Mouse (Mus musculus): ENCODE measurements around the gene Immp2l. TPM values are rescaled to one million over a fixed set of nuclear protein-coding genes. Genes with fewer than 3 reads are reported as not detected.
"Not testable (repeated sequence)": the region's sequence is repeated elsewhere in the genome, so short reads cannot be mapped to it uniquely, and the experiment has no call there.

Gene Immp2l
- total RNA-seq, 2 experiments from 2014 or later = 0.37 to 1.5 TPM

DNA sequence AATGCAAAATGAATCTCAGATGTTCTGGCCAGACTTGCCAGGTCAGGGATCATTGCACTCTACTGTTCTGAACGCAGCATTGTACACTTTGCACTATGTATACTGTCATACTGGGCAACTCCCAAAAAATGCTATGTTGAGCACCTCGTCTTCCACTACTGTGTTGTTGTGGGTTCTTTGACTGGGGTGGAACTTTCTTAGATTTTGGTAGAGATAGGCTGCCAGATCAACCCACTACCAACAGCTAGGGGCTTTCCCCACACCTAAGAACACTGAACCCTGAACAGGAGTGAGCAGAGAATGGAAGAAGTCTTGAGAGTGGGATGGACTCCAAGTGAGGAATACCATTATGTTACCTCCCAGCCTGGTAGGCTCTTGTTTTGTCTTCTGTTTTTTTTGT is 623.8 kb downstream of the Immp2l start:
- ATAC-seq (ENCODE audit: poor library complexity, severe bottlenecking) = no peak

DNA sequence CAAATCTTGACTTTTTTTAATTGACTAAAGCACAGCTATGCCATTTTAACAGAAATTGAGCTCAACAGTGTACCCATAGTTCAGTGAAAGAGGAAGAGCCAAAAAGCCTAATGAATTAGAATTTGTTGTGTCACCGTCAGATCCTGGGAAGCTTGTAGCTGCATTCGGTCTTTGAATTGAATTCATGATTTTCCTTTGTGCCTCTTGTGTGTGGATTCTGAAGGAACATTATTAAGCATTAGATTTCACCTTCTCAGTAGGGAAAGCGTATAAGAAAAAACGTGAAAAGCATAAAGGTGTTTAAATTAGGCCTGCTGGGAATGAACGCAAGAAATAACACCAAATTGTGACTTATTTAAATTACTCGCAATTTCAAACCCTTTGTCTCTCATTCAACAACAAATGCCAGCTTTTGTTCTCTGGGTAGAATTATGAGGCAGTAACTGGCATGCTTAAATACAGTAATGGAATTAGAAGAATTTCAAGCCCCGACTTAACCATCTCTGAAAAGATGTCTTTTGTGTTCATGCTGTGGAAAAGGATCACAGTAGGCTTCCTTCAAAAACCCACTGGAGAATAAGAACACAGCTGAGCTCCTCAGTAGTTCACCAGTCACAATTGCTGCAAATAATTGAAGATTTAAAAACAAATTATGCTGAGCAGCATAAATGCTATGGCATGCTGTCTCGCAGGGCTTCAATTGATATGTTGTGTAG is 626.1 kb downstream of the Immp2l start:
- no peak for ATAC-seq (ENCODE audit: poor library complexity, severe bottlenecking)

DNA sequence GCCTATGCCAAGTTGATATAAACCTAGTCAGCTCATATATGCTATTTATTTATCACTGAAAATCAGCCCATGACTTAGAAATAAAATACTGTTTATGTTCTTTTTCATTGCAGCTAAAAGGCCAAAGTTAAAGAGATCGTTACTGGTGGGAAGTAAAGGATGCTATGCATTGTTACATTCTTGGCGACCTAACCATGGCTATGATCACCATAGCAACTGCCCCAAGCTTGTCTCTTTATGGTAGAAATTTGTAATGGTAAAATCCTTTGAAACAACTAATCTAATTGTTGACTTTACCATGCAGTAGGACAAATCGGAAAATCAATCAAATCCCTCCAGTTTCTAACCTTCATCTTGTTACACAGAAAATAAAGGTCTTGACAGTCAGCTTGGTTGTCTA is 644.4 kb downstream of the Immp2l start:
- ATAC-seq (ENCODE audit: poor library complexity, severe bottlenecking) = no peak

DNA sequence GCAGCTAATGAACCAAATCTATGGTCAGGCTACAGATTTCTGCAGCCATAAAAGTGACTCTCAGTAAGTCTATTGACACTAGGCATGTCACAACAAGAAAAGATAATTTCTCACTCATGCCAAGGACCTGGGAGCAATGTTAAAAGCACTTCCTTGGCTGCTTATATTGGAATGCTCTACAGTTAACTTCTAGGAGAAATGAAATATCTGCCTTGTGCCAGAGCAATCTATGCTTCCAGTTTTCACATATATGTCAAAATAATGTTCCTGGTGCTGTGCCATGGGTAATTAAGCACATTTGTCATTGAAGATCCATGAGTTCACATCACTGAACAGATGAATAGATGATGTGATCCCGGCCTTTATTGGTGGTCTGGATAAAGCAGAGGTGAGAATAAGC is 645.6 kb downstream of the Immp2l start:
- no peak for ATAC-seq (ENCODE audit: poor library complexity, severe bottlenecking)

DNA sequence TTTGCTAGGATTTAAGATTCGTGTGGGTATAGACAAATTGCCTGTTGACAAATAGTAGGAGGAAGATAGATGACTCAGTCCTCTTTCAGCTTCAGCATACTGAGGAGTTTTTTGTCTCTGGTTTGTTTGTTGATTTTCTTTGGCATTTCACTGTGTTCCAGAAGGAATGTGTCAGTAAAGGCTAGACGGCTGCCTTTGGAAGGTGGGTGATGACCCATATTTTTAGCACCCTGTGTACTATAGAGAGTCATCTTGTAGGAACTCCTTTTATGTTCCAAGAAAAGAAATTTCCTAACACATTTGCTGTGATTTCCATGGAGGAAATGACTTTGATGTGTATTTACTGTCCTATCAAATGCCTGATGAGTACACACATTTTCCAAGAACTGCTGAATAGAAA is 651.0 kb downstream of the Immp2l start:
- ATAC-seq (ENCODE audit: poor library complexity, severe bottlenecking) = no peak

DNA sequence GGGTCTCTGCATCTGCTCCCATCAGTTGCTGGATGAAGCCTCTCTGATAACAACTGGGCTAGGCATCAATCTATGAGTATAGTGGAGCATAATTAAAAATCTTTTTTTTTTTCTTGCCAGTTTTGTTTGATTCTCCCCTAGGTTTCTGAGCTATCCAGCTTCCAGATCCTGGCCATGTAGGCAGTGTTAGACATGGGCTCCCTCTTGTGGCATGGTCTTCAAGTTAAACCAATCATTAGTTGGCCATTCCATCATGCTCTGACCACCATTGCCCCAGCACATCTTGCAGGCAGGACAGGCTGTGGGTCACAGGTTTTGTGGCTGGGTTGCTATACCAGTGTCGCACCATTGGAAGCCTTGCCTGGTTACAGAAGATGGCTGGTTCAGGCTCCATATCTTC is 656.3 kb downstream of the Immp2l start:
- no peak for ATAC-seq (ENCODE audit: poor library complexity, severe bottlenecking)

DNA sequence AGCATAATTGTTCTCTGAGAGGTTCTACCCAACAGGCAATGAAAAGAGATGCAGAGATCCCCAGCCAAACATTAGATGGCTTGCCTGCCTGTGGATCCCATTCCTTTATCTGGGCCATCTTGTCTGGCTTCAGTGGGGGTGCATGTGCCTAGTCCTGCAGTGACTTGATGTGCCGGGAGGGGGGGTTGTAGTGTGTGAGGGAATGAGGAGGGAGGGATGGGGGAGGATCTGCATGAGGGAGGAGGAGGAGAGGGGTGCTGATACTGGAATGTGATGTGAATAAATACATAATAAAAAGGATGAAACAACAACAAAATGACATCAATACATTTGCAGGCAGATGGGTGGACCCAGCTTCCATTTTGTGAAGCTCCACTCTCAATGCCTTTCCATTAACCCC is 658.3 kb downstream of the Immp2l start:
- no peak for ATAC-seq (ENCODE audit: poor library complexity, severe bottlenecking)

DNA sequence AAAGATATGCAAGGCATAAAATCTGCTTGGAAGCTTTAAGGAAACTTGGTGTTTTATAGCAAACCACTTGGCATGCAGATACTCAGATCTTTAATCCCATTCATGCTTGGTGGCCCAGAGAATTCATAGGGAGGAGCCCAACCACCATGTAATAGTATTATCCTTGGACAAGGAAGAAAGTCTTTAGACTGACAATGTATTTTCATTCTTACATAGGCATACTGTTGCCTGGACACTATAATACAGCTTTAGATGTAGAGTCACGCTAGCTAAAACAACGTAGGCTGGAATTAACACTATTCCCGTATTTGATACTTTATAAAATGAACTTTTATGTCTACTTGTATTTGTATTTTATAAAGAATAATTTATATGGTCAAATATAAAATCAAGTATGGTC is 665.9 kb downstream of the Immp2l start:
- no peak for ATAC-seq (ENCODE audit: poor library complexity, severe bottlenecking)

DNA sequence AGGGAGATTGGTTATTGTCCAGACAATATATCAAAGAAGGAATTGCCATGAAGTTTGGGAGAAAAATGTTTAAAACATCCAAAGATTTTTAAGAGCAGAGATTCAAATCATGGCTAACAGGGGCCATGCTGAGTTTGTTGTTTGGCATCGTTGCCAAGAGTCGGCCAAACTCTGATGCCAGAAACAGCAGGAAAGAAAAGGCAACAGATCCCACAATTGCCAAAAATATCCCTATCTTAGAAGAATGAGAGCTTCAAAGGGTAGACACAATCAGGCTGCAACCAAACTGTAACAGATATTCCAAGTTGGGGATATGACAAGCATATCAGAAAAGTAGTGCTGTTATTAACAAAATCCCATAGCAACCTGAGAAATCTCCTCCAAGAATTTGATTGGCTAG is 686.7 kb downstream of the Immp2l start:
- no peak for ATAC-seq (ENCODE audit: poor library complexity, severe bottlenecking)

DNA sequence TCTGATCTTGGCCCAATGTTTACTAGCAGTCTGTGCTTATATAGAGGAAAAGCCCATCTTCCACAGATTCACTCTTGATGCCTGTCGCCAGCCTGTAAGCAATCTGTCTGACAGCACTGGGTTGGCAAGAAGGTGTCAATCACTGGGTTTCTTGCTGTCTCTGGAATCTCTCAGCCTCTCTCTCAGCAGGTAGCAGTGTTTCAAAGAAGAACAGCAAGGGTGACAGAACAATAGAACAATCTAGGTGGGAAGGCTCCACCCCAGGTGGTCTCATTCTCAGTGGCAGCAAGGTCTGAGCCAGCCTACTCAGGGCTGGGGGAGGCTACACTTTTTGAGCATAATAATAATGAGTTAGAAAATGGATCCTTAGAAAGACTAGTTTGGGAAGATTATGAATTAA is 693.1 kb downstream of the Immp2l start:
- no peak for ATAC-seq (ENCODE audit: poor library complexity, severe bottlenecking)

DNA sequence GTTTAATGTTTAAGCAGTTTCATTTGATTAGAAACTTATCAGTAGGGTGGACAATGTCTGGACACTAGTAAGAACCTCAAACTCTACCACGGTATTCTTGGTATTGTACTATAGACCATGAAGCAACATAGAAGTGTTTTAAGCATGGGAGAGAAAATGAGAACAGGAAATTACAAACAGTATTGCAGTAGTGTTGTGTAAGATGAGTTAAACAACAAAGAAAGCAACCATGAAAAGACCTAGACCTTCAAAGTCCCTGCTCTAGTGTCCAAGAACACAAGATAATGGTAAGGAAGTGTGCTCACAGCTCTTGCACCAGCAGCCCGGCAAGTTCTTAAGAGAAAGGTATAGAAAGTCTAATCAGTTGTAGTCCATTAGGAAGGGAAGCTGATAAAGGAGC is 700.7 kb downstream of the Immp2l start:
- ATAC-seq (ENCODE audit: poor library complexity, severe bottlenecking) = peak; percentile 81

DNA sequence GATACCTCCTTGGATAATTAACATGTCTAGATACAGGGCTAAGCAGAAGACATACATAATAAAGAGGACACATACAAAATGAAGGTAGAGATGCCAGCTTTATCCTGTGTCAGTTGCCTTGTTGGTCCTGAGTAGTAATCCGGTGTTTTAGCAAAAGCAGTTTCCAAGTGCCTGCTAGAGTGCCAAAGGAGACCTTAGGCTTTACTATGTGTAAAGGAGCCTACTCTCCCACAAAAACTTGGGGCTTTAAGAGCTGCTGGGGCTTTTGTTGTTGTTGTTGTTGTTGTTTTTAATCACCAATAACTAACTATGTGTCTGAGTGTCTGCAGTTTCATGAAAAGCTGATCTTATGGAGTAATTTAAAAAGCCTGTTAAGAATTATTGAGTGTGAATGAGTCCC is 702.8 kb downstream of the Immp2l start:
- no peak for ATAC-seq (ENCODE audit: poor library complexity, severe bottlenecking)

DNA sequence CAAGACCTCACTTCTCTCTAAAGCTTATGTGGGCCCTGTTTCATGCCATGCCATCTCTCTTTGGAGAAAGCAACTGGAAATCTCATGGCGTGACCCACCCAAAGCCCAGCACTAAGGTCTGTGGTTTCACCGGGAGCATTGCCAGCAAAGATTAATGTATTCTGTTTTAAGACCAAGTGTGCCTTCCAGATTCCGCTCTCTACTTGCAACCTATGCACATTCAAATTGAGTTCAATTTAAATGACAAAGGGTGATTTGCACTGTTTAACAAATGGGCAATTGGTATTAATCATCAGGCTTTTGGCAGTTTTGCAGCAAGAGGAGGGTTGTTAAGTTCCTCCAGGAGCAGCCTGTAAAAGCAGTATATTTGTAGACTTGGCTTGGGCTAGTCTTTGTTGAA is 703.3 kb downstream of the Immp2l start:
- ATAC-seq (ENCODE audit: poor library complexity, severe bottlenecking) = no peak

DNA sequence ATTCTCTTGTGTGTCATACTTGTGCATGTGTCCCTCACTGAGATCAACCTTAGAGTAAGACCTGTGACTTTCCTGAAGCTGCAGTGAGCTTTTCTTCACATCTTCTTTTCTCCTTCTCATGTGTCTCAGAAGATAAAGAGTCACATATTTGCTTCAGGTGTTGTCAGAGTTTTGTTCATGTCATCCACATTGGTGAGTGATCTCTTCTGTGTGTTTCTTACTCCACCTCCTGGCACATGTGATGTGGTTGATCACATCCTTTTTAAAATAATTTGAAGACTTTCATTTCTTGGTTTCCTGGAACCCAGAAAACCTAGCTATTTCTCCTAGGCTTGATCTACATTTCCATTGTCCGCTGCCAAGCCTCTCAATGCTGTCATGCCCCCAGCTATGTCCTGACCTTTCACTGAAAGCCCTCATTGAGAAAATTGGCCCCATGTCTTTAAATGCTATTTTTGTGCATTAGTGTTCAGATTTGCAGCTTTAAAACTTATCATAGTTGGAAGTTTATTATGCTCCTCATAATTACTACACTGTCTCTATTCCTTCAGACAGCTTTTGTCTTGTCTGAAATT is 704.0 kb downstream of the Immp2l start:
- ATAC-seq (ENCODE audit: poor library complexity, severe bottlenecking) = no peak

DNA sequence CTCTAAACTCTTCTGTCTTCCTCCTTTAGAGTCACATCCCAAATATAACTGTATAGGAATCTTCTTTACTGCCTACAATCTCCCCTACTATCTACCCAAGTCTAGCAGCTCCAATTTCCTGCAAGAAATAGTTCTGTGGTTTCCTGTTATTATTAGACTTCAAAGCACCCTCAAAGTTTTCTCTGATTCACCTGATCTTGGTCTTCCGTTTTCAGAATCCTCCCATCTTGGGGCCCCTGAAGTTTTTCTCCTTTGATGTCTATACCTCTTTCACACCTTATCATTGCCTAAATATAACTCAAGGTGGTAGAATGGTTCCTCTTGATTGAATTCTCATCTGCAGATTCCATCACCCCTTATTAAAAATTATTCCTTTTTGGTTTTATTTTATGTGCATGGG is 704.6 kb downstream of the Immp2l start:
- no peak for ATAC-seq (ENCODE audit: poor library complexity, severe bottlenecking)

DNA sequence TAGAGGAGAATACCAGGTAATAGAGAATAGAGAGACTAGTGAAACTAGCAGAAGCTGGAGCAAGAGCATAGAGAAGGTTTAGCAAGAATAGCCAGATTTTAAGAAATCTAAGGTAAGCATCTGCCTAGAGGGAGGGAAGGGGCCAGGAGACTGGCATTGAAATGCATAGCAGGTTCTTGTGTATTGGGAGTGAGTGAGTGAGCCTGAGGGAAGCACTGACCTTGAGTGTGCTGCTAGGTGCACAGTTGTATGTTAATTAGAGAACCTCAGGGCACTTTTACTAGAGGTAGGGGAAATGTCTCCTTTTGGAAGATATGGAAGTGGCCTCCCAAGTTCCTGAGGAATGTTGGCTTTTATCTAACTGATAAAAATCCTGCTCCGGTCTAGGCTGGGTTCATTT is 705.9 kb downstream of the Immp2l start:
- ATAC-seq (ENCODE audit: poor library complexity, severe bottlenecking) = no peak

DNA sequence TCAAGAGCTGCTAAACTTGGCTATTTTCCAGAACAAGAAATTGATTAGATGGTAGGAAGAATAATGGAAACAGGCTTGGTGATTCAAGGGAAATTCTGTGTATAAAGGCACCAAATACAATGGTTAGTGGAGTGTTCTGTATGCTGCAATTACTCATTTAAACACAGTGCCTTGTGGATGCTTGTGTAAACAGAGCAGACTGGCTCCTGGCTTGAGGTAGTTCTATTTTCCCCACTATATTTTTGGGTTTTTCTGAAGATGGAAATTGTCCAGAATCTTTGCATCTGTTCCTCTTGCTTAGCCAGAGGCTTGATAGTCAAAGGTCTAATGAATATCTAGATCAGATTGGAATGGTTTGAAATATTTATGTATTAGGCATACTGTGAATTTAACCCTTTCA is 709.3 kb downstream of the Immp2l start:
- no peak for ATAC-seq (ENCODE audit: poor library complexity, severe bottlenecking)

DNA sequence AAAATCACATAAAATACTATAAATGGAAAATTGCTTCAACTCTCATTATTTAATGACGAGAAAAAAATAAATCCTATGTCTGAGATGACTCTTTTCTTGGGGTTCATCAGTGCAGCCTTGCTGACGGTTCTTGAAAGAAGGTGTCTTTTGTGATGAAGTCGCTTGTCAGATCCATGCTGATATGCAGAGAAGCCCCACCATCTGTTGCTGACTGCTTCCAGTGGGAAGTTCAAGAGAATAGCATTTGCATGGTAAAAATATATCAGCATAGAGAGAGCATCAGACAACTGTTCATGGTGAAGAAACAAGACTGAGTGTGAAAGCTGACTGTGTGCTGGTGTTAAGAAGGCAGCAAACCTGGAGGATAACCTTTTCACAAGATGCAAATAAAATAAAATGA is 719.0 kb downstream of the Immp2l start:
- ATAC-seq (ENCODE audit: poor library complexity, severe bottlenecking) = no peak

DNA sequence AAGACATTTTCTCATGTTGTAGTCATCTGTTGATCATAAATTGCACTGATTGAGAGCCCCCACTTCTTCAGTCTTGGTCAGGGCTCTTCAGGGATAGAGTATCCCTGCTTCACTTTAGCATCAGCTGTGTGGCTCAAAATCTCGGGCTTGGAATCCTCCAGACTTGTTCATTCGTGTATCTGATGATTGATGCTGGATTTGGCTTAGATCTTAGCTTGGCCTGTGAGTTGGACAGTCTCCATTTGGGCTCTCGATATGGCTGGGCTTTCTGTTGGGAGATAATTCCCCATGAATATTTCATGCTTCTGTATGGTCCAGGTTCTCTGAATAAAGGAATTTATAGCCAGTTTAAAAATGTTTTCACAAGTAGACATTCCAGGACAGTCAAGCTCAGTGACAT is 739.5 kb downstream of the Immp2l start:
- no peak for ATAC-seq (ENCODE audit: poor library complexity, severe bottlenecking)

DNA sequence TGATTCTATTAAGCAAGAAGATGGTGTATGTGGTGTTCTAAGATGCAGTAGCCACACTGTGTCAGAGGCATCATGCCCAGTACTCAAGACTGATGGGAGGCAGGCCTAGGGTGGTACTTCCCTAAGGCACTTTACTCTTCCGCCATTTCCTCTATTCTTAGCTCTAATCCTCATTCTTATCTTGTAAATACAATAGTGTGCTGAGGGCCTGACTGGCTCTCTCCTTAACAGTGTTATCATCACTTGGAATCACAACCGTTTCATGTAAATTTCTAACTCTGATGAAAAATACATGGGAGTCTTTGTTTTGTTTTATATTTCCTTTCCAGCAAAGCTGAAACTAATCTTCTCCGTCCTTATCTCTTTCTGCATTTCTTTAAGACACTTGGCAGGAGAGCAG is 750.1 kb downstream of the Immp2l start:
- no peak for ATAC-seq (ENCODE audit: poor library complexity, severe bottlenecking)

DNA sequence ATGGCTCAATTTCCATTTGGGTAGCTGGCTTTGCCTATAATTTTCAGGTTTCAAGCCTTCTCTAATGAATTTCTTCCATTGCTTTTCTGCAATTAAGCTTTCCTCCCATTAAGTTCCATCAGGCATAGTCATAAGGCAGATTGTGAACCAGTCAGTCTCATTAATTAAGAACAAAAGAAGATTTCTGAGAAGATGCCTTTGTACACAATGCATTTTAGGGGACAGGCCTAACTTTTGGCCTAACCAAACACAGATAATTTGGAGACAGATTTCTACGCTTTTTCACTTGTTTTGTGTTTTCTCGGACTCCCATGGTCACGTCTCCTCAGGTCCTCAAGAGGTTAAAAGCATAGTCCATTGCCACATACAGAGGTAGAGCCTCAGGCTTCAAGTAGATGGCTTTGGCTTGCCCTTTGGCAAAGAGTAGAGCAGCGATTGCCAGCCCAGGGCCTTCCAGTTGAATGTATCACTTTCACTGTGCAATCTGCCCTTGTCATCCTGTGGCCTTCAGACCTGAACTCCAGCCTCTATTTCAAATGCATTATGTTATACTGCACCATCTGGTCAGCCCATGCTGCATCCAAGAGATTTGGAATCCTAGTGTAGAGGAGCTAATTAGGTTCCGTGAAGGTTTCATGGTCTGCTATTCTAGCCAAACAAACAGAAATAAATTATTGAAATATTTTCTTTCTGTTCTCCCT is 750.9 kb downstream of the Immp2l start:
- no peak for ATAC-seq (ENCODE audit: poor library complexity, severe bottlenecking)

DNA sequence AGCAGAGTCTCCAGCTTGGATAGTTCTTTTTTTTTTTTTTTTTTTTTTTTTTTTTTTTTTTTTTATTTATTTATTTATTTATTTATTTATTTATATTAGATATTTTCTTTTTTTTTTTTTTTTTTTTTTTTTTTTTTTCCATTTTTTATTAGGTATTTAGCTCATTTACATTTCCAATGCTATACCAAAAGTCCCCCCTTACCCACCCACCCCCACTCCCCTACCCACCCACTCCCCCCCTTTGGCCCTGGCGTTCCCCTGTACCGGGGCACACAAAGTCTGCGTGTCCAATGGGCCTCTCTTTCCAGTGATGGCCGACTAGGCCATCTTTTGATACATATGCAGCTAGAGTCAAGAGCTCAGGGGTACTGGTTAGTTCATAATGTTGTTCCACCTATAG is 753.9 kb downstream of the Immp2l start:
- ATAC-seq (ENCODE audit: poor library complexity, severe bottlenecking) = not testable (repeated sequence)
